Mouse (Mus musculus): ENCODE data around the gene Rchy1.
"Not testable (repeated sequence)": the region's sequence is repeated elsewhere in the genome, so short reads cannot be mapped to it uniquely, and the experiment has no call there.

Gene Rchy1

GRCm38 (mm10) chr5:91959986-91960385 is 2.9 kb downstream of the Rchy1 start:
- DNase-seq (ENCODE audit: low spot score), result no peak

- no peak for DNase-seq (ENCODE audit: low spot score)
Observed at GRCm38 (mm10) chr5:91959096-91959495, 3.8 kb downstream of the Rchy1 start.

GRCm38 (mm10) chr5:91956991-91957760 is 5.7 kb downstream of the Rchy1 start:
- peak; percentile 54 for DNase-seq (ENCODE audit: low spot score)

- no peak for DNase-seq (ENCODE audit: low spot score)
Observed at GRCm38 (mm10) chr5:91951404-91951803, 11.5 kb downstream of the Rchy1 start.

- DNase-seq (ENCODE audit: low spot score), result no peak
Observed at GRCm38 (mm10) chr5:91949441-91949840, 13.4 kb downstream of the Rchy1 start.

GRCm38 (mm10) chr5:91947008-91947407 is 15.9 kb downstream of the Rchy1 start:
- DNase-seq (ENCODE audit: low spot score), result no peak

GRCm38 (mm10) chr5:91945609-91946008 is 17.3 kb downstream of the Rchy1 start:
- not testable (repeated sequence) for DNase-seq (ENCODE audit: low spot score)

DNA sequence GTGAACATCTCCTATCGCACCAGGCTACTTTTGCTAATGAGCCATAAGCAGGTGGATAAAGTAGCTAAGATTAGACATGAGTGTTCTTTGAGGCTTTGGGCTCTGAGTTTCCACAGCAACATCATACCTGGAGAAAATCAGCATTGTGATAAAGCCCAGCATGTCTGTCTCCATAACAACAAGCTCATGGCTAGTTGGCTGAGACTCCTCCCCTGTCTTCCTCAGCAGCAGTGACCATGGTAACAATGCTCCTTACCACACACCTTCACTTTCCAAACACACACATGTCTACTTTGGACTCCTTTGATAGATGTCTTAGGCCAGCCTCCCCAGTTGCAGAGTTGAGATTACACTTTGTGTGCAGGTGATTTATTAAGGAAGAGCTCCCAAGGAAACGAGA is 49.6 kb downstream of the Rchy1 start:
- no peak for DNase-seq (ENCODE audit: low spot score)

GRCm38 (mm10) chr5:91911384-91912106 is 51.3 kb downstream of the Rchy1 start:
- DNase-seq (ENCODE audit: low spot score), result no peak

GRCm38 (mm10) chr5:91910616-91911015 is 52.3 kb downstream of the Rchy1 start:
- no peak for DNase-seq (ENCODE audit: low spot score)

GRCm38 (mm10) chr5:91909010-91909620 is 53.8 kb downstream of the Rchy1 start:
- DNase-seq (ENCODE audit: low spot score), result no peak

Data from testis, postnatal 14 days (tissue).